Mouse (Mus musculus): Measurements from ENCODE around the gene Svopl.
A peak's percentile ranks its signal among the peaks of the same experiment; 100 is the strongest.

Gene Svopl

GRCm38 (mm10) chr6:38031924-38032540 is 14.8 kb downstream of the Svopl start:
- DNase-seq: peak; percentile 60

GRCm38 (mm10) chr6:38028205-38028604 is 18.6 kb downstream of the Svopl start:
- DNase-seq: no peak

GRCm38 (mm10) chr6:38027771-38028170 is 19.0 kb downstream of the Svopl start:
- DNase-seq: no peak

- peak; percentile 37 for DNase-seq
Measured at GRCm38 (mm10) chr6:38023284-38023683, 23.5 kb downstream of the Svopl start.

- DNase-seq: no peak
Measured at GRCm38 (mm10) chr6:38021406-38021805, 25.4 kb downstream of the Svopl start.

- no peak for DNase-seq
Measured at GRCm38 (mm10) chr6:38012829-38013228, 34.0 kb downstream of the Svopl start.

- peak; percentile 66 for DNase-seq
Measured at GRCm38 (mm10) chr6:38007459-38007858, 39.3 kb downstream of the Svopl start.

- DNase-seq: no peak
Measured at GRCm38 (mm10) chr6:37967386-37967785, 79.4 kb downstream of the Svopl start.

GRCm38 (mm10) chr6:37951306-37951705 is 95.5 kb downstream of the Svopl start:
- DNase-seq: no peak

GRCm38 (mm10) chr6:37936498-37936897 is 110.3 kb downstream of the Svopl start:
- no peak for DNase-seq

All from kidney, postnatal 14 days (tissue).